Mouse (Mus musculus) kidney, postnatal 14 days (tissue): Measurements from ENCODE around the gene Il17f.
"Not testable (repeated sequence)": the region's sequence is repeated elsewhere in the genome, so short reads cannot be mapped to it uniquely, and the experiment has no call there.

Experiments used
- DNase-seq: peaks from one replicate; pipeline ENCODE4 v3.0.0; 2022; ENCODE audit warnings: mixed read lengths

Gene Il17f

DNA sequence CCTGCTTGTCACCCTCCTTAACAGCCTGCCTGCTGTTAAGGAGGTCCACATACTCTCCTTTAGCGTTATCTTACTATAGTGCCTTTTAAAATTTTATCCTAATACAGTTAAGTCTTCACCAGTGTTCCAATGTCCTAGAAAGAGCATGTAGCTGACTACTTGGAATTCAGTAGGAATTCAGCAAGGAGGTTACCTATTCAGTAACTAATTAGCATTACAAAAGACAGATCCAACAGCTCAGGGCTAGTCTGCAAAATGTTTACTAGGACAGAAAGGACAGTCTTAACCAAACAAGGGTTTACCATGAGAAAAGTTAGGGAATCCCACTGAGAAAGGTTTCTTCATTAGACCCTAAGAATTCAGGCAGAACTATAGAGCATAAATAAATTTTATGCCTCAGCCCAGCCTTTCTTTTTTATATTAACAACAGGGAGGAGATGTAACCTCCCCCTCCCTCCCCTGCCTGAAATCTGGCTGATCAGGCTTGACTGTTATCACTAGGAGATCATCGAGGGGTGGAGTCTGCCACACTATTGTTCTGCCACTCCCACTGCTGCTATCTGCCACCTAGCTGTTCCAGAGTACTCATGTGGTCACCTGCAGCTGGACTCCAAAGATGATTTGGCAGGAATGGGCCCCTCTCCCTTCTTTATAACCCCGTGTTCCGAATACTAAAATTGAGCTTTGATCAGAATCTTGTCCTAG, 16.2 kb downstream of the Il17f start:
- DNase-seq, result not testable (repeated sequence)

DNA sequence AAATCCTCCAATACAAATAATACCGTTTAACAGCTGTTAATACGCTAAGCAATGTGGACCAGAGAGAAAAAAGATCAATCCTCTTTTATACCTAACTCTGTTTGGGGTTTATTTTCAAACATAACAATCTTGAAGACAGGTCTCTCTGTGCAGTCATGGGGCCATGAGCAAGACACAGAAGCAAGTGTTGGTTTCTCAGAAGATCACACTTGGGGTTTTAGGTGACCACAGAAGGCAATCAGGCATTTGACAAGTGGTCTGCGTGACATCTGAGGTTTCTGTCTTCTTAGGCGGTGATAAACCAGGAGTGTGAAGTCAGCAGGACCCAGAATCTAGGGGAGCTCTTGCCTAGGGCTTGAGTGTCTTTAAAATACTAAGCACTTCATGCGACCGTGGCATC, 23.9 kb downstream of the Il17f start:
- no peak for DNase-seq

DNA sequence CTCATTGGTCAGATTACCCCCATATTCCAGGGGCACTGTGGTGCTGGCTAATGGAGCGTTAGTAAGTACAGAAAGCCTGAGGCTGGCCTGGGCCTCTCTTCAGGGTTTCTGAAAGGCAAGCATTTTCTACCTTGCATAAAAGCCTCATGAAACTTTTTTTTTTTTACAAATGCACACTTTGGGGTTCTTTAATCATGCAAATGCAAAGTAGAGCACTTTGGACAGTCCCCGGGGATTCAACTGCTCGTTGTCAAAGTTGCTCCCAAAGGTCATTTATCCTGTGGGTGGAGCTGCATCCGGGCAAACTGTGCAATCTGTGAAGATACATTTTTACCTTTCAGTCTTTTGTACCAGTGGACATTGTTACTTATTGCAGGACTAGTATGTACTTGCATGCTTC, 29.0 kb downstream of the Il17f start:
- no peak for DNase-seq

DNA sequence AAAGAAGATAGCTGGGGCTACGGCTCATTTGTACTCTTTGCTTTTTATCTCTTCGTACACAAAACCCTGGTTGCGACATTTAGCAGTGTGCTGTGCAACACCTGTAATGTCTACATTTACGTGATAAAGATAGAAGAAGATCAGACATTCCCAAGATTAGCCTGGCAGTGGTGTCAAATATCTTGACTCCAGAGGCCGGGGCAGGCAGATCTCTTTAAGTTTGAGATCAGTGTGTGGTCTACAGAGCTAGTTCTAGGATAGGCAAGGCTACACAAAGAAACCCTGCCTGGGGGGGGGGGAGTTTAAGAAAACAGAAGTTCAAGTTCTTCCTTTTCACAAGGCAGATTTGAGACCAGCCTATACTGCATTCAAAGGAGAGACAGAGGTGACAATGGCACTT, 30.1 kb downstream of the Il17f start:
- DNase-seq, result no peak

DNA sequence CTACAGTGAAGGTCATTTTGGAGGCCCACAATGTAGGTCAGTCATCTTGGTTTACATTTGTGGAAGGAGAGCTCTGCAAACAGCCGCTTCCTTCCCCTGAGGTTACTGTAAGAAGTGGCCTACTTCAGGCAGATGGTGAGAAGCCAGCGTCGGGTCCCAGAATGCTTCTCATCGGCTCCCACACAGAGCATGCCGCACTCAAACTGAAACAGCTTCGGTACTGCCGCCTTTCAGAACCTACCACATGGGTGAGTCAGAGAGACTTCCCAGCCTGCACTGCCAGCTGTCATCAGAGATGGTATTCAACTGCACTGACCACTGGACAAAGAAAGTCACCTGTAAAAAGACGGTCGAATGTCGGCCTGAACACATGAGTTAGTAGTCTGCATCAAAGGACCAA, 30.6 kb downstream of the Il17f start:
- DNase-seq, result no peak

DNA sequence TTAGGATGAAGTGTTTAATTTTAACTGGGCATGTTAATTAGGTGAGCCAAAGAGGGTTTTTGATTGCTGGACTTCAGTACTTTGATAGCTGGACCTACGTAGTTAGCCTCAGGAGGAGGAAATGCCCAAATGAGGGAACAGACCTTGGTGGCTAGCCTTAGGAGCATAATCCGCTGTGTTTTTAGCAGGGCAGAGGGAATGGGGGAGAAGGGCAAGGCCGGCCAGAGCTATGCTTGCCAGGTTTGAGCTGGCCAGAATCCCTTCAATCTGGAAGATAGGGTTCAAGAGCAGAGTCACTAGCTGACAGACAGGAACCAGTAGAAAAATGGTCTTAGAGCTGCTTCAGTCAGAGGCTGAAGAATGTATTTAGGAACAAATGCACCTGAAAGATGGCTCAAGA, 32.8 kb downstream of the Il17f start:
- DNase-seq, result no peak

DNA sequence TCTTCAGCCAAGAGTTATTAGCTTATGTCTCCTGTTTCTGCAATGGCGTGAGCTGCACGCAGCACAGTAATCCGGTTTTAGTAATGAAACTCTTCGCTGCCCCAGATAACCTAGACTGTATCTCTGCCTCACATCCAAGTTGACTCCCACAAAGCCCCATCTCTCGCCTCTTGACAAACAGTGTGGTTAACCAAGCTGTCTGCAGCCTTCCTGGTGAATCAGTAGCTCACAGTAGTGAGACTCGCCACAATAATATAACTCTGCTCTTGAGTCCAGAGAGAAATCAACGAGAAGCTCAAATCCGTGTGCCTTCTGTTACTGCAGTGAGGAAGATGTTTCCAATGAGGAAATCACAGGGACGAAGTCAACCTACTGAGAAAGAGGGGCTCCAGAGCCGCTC, 36.0 kb downstream of the Il17f start:
- DNase-seq, result no peak

DNA sequence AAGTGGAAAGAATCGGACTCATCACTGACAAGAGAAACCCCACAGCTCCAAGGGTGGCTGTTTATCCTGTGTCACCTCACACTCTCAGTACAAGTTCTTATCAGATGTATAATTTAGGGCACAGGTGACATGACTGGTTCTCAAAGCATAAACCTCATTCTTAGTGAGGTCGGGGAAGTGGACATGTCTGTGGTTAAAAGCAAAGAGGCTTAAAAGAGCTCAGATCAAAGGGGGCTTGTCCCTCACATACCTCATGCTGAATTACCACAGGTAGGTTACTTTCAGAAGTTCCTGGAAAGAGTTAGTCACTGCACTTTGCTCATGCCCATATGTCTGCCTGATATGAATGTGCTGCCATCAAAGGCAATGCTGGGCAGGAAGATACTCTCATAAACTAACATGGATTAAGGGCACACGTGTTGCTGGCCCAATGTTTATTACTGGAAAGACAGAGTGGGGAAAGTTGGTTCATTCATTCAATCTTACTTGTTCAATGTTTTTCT, 49.9 kb downstream of the Il17f start:
- no peak for DNase-seq

DNA sequence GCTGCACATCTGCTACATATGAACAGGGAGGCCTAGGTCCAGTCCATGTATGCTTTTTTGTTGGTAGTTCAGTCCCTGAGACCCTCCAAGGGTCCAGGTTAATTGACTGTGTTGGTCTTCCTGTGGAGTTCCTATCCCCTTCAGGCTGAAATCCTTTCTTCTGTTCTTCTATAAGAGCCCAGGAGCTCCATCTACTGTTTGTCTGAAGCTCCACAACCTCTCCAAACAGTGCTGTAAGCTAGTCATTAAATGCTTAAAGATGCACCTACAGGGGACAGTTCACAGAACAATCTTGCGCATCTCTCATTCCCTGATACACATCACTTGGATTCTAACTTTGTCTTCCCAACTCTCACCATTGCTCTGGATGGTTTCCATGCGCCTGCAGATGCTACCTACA, 51.9 kb downstream of the Il17f start:
- DNase-seq, result peak; percentile 15

DNA sequence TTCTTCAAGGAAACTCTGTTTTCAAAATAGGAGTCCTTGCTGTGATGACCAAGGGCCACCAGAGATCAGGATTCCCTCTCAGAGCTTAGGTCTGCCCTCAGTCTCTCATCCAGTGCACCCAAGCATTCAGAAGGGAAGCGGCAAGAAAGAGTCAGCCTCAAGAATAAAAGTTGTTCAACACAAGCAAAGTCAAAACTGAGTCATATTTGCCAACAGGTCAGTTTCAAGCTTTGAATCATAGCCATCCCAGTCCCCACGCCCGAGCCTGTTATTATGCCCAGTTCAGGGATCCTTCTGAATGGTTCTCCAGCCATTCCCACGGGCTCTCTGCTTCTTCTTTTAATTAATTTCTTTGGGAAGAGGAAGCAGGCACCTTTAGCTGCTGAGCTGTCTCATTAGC, 53.8 kb downstream of the Il17f start:
- no peak for DNase-seq

DNA sequence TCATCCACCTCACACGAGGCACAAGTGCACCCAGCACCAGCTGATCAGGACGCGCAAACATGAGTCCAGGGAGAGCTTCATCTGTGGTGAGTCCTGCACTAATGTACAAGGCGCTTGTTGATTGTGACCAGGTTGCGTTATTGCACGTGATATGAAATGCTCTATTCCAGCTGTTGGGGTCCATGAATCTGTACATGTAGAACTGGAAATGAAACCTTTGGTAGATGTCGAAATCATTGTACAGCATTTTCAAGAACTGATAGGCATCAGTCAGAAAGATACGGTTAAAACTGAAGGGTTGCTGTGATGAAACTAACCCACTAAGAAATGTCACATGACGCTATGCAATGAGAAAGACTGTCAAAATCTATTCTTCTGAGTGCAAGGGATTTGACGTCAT, 59.5 kb downstream of the Il17f start, which contains the start of gene Il17a:
Gene Il17a (plus strand): TSS at position 3 of the 400 bp plus-strand sequence.
- DNase-seq, result no peak
